Mouse (Mus musculus) small intestine, adult 2 months (tissue): ENCODE measurements around the gene Krt14.

ENCODE experiments used
- CTCF ChIP-seq: fragments of 200-500 bp; IDR thresholded peaks from 2 replicates; pipeline ENCODE4 v1.5.1; 2012; ENCODE audit warnings: low read depth, mild to moderate bottlenecking, control low read depth, inconsistent platforms, low read length, moderate library complexity, mixed read lengths; ENCODE audit not compliant: insufficient replicate concordance, insufficient read length; ENCODE audit errors: extremely low read depth
- POLR2A ChIP-seq: fragments of 200-500 bp; IDR thresholded peaks from 2 replicates; pipeline ENCODE4 v1.6.1; 2012; ENCODE audit warnings: low read depth, mild to moderate bottlenecking, control low read depth, inconsistent platforms, low read length, moderate library complexity

DNA sequence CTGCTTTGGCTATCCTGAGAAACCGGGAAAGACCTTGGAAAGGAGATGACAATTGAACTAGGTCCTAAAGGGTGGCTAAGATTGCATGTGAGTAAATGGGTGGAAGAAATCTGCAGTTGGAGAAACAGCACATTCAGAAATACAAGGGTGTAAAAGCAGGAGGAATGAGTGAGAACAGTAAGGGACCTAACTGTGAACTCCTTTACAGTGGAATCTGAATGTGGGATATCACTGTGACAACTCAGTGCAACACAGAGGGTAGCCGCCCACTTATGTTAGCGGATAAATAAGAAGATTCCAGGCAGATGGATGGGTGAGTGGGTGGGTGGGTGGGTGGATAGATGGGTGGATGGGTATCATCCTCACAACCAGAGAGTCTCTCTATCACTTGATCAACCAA is 15.5 kb downstream of the Krt14 start:
- TF ChIP-seq POLR2A, result no peak
- no peak for TF ChIP-seq CTCF
